Mouse (Mus musculus) intestine, postnatal 0 days (tissue): Measurements from ENCODE around the gene Vav1. TPM values are rescaled to one million over a fixed set of nuclear protein-coding genes. Genes with fewer than 3 reads are reported as not detected.

Experiments
- ATAC-seq: fragments of 200-750 bp; cut with Nextera tagmentation; 2 replicates; pipeline ENCODE4 v1.8.0; 2017; ENCODE audit warnings: mild to moderate bottlenecking, moderate TSS enrichment, moderate library complexity
- H3K27ac ChIP-seq: fragments of 300-500 bp; sonication (generic); 2 replicates; pipeline ENCODE4 v1.5.1; 2014; ENCODE audit warnings: mild to moderate bottlenecking, low read depth, low read length, moderate library complexity
- H3K27me3 ChIP-seq: fragments of 300-500 bp; sonication (generic); replicated peaks from 2 replicates; pipeline ENCODE4 v1.6.1; 2014; ENCODE audit warnings: low read length, mixed read lengths; ENCODE audit not compliant: control insufficient read depth, insufficient read depth
- H3K36me3 ChIP-seq: fragments of 300-500 bp; sonication (generic); 2 replicates; pipeline ENCODE4 v1.6.1; 2014; ENCODE audit warnings: mild to moderate bottlenecking, moderate library complexity; ENCODE audit not compliant: control insufficient read depth, insufficient read depth
- H3K4me1 ChIP-seq: fragments of 300-500 bp; sonication (generic); replicated peaks from 2 replicates; pipeline ENCODE4 v1.6.1; 2014; ENCODE audit warnings: antibody characterized with exemption, low read length, mixed read lengths; ENCODE audit not compliant: control insufficient read depth, insufficient read depth
- H3K4me2 ChIP-seq: fragments of 300-500 bp; sonication (generic); replicated peaks from 2 replicates; pipeline ENCODE4 v1.6.1; 2014; ENCODE audit warnings: low read depth, mild to moderate bottlenecking, moderate library complexity
- H3K4me3 ChIP-seq: fragments of 300-500 bp; sonication (generic); 2 replicates; pipeline ENCODE4 v1.5.1; 2014; ENCODE audit warnings: low read depth, low read length
- H3K9ac ChIP-seq: fragments of 300-500 bp; sonication (generic); 2 replicates; pipeline ENCODE4 v1.6.1; 2014; ENCODE audit warnings: mild to moderate bottlenecking, low read depth, low read length
- H3K9me3 ChIP-seq: fragments of 300-500 bp; sonication (generic); 2 replicates; pipeline ENCODE4 v1.6.1; 2016; ENCODE audit warnings: mixed run types; ENCODE audit not compliant: control insufficient read depth
- CTCF ChIP-seq: sonication (generic); IDR thresholded peaks from 2 replicates; pipeline ENCODE4 v1.5.1; 2016; ENCODE audit warnings: low read depth, mild to moderate bottlenecking, control low read depth, antibody characterized with exemption, moderate library complexity
- WGBS: fragments of 180-500 bp; shearing (Covaris S2); extraction: QIAGEN DNeasy Blood & Tissue Kit; methylation state at CpG from one replicate; pipeline ENCODE4 v1.1.7; 2014; 5-methylcytosine and 5-hydroxymethylcytosine counted together
- polyA plus RNA-seq: library from polyadenylated mRNA; unstranded; fragments of >200 nt; fragmentation: Nextera tagmentation; extraction: Ambion mirVana; gene quantifications from 2 replicates; pipeline ENCODE4 v1.2.1, GENCODE M21; 2015

Gene Vav1
- polyA plus RNA-seq, 1 experiment from 2014 or later, result 1.1 TPM

DNA sequence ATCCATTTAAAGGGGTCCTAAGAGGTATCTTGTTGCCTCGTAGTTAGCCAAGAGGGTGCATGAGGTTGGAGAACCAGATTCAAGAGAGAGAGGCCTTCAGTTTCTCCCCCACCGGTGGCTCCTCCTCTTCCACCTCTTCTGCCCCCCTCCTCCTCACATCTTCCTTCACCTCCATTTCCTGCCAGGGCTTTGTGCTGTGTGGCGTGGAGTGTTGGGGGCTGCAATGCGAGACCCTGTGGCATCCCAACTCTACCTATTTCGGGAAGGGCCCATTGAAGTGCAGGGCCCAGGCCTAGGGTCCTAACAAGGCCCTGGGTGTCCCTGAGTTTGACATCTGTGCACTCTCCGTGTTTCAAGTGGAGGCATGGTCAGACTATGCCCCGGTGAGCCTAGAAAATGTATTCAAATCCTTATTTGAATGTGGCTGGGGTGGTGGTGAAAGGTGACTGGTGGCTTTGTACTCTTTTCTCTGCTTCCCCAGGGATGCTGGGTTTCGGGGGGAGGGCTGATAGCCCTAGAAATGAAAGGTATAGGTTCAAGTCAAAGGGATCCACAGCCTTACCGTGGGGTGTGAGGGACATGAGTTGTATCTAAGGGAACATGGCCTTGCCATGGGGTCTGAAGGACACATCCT lies 808 bp downstream of the Vav1 start:
- H3K9ac ChIP-seq, result no peak overlapping the region
- H3K27ac ChIP-seq, result no peak overlapping the region
- no peaks in the 10 kb centered on the region for H3K27me3 ChIP-seq
- TF ChIP-seq CTCF, result no peak
- no peak overlapping the region; the same call in 1 of the 2 replicates for H3K4me2 ChIP-seq
- H3K9me3 ChIP-seq, result no peaks in the 10 kb centered on the region
- ATAC-seq, result no peak
- H3K4me3 ChIP-seq, result no peak overlapping the region
- 0 out of 2 replicates have a peak, but pooled peaks cover 6% of the 10 kb centered on the region for H3K4me1 ChIP-seq
- H3K36me3 ChIP-seq, result no peaks in the 10 kb centered on the region
- 65% methylated on average over 9 of the region's 9 CpGs for WGBS

DNA sequence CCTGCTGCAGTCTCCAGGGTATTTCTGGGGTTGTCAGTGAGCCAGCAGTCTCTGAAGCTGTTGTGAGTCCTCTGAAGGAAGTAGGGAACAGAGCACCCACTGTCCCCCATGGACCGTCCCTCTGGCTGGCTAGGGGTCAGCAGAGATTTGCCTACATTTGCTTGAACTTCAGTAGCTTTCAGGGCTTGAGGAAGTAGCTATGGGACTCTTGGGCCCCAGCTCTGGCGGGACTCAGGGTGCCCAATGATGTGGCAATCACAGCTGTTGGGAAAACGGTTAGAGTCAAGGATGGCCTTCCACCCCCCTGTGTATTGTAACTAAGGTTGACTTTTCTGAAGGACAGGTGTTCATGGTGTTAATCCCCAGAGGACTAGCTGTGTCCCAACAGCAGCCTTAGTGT lies 1.5 kb downstream of the Vav1 start:
- Histone ChIP-seq H3K9me3 (no peaks in the 10 kb centered on the region), H3K4me1 (0 out of 2 replicates have a peak, but pooled peaks cover 6% of the 10 kb centered on the region), H3K36me3 (no peaks in the 10 kb centered on the region), H3K4me3 (no peak overlapping the region), H3K9ac (no peak overlapping the region), H3K27ac (no peak overlapping the region), H3K4me2 (no peak overlapping the region), H3K27me3 (no peaks in the 10 kb centered on the region)
- ATAC-seq, result no peak
- WGBS, result 57% methylated on average over 3 of the region's 3 CpGs
- TF ChIP-seq CTCF, result no peak

GRCm38 (mm10) chr17:57283906-57284305 lies 5.0 kb downstream of the Vav1 start:
- H3K4me1 ChIP-seq, result no peaks in the 10 kb centered on the region
- 71% methylated on average over 5 of the region's 5 CpGs for whole genome bisulfite sequencing
- H3K27ac ChIP-seq, result no peak overlapping the region
- no peaks in the 10 kb centered on the region for H3K9me3 ChIP-seq
- H3K9ac ChIP-seq, result no peak overlapping the region
- H3K4me2 ChIP-seq, result no peak overlapping the region
- ATAC-seq, result no peak
- peak; percentile 48 for TF ChIP-seq CTCF
- no peak overlapping the region for H3K4me3 ChIP-seq
- no peaks in the 10 kb centered on the region for H3K27me3 ChIP-seq
- no peaks in the 10 kb centered on the region for H3K36me3 ChIP-seq

GRCm38 (mm10) chr17:57285077-57285476 lies 6.2 kb downstream of the Vav1 start:
- H3K9me3 ChIP-seq, result no peaks in the 10 kb centered on the region
- TF ChIP-seq CTCF, result no peak
- no peak overlapping the region for H3K27ac ChIP-seq
- H3K36me3 ChIP-seq, result no peaks in the 10 kb centered on the region
- no peak overlapping the region for H3K9ac ChIP-seq
- WGBS, result 48% methylated on average over 2 of the region's 2 CpGs
- H3K27me3 ChIP-seq, result no peaks in the 10 kb centered on the region
- no peak for ATAC-seq
- no peaks in the 10 kb centered on the region for H3K4me1 ChIP-seq
- H3K4me3 ChIP-seq, result no peak overlapping the region
- H3K4me2 ChIP-seq, result no peak overlapping the region

DNA sequence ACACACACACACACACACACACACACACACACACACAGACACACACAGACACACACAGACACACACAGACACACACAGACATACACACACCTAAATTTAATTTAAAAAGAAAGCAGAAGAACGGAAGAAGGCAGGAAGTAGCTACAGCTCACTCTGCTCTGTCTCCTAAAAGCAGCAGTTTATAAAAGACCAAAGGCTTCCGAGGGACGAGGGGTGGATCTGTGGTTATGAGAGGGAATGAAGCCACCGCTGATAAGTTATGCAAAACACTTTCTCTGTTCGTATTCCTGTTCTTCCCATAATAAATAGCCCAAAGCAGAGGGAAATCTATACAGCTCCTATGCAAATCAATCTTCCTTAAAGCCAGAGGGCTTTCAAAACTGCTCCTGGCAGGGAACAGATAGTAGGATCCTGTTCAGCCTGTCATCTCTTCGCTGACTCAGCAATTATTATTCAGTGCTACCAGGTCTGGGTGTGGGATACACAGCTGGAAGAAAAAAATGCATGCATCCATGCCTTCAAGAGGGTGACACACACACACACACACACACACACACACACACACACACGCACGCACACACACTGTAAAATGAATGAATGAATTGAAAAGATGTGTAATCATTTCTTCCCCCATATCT lies 7.9 kb downstream of the Vav1 start:
- H3K4me2 ChIP-seq, result no peak overlapping the region
- H3K4me1 ChIP-seq, result no peaks in the 10 kb centered on the region
- H3K9me3 ChIP-seq, result no peaks in the 10 kb centered on the region
- ATAC-seq, result no peak
- no peaks in the 10 kb centered on the region for H3K36me3 ChIP-seq
- no peak overlapping the region for H3K9ac ChIP-seq
- H3K27me3 ChIP-seq, result no peaks in the 10 kb centered on the region
- TF ChIP-seq CTCF, result no peak
- H3K4me3 ChIP-seq, result no peak overlapping the region
- 53% methylated on average over 8 of the region's 8 CpGs for WGBS
- no peak overlapping the region for H3K27ac ChIP-seq

GRCm38 (mm10) chr17:57289252-57289651 lies 10.4 kb downstream of the Vav1 start:
- no peak overlapping the region for H3K9ac ChIP-seq
- no peak for ATAC-seq
- no peak overlapping the region for H3K4me3 ChIP-seq
- no peaks in the 10 kb centered on the region for H3K36me3 ChIP-seq
- WGBS, result 85% methylated on average over 5 of the region's 5 CpGs
- H3K4me2 ChIP-seq, result no peak overlapping the region
- H3K27ac ChIP-seq, result no peak overlapping the region
- no peaks in the 10 kb centered on the region for H3K4me1 ChIP-seq
- H3K27me3 ChIP-seq, result no peaks in the 10 kb centered on the region
- H3K9me3 ChIP-seq, result no peaks in the 10 kb centered on the region
- no peak for TF ChIP-seq CTCF
